Mouse (Mus musculus): ENCODE data around the gene Etnk2.
A peak's percentile ranks its signal among the peaks of the same experiment; 100 is the strongest.

Etnk2 gene

DNA sequence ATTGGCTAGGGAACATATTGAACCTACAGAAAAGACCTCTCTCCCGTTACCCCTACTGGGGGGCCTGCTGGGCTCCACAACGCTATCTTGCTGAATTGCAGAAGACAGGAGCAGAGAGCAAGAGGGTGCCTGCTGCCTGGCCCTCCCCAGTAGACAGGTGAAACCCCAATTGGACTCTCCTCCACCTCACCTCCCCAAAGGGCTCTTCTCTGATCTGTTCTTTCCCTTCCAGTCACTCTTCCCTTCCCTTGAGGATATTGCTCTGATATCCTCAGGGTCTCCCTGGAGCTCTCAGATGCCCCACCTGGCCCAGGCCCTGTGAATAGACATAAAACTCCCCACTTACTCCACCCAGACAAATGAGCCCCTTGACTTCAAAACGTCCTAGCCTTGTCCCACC is 53.7 kb downstream of the Etnk2 start:
- ATAC-seq (ENCODE audit: low TSS enrichment), result no peak

DNA sequence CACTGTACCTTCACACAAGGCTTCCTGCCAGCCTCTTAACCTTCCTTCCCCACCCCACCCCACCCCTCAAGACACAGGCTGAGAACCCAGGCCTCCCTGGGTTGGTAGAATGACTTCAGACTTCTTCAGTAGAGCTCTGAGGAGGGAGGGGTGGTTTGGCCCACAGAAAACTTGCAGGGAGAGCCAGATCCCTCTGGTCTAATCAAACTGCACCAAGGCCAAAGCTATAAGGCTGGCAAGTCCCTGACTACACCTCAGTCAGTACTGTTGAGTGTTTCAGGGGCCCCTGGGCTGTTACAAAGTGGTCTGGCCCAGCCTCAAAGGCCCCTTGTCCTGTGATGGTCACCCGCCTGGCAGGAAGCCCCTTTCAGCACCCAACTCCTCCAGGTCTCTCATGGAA is 54.2 kb downstream of the Etnk2 start:
- ATAC-seq (ENCODE audit: low TSS enrichment), result no peak

DNA sequence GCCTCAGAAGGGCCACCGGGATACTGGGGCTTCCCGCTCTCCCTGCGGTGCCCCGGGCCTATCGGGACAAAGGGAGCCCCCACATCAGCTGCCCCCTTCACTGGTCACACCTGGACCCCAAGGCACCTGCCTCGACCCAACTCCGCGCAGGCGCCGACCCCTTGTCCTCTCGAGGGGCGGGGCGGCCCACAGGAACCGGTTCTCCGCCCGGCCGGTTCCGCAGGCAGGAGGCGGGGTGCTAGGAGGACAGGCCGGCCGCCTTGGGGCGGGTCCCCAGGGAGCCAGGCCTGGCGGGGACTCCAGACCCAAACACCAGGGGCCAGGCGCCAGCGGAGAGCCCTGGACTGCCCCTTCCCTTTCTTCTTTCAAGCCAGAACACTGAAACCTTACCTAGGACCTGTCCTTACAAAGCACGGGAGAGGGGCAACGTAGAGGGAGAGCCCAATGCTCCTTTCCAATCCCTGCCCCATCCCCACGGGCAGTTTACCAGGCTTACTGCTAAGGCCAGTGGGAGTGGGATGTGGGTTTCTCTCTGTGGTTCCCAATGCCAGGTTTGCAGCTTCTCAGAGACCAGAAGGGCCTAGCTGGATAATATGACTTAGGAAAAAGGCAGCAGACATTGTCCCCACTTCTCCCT is 54.9 kb downstream of the Etnk2 start:
- ATAC-seq (ENCODE audit: low TSS enrichment), result no peak

DNA sequence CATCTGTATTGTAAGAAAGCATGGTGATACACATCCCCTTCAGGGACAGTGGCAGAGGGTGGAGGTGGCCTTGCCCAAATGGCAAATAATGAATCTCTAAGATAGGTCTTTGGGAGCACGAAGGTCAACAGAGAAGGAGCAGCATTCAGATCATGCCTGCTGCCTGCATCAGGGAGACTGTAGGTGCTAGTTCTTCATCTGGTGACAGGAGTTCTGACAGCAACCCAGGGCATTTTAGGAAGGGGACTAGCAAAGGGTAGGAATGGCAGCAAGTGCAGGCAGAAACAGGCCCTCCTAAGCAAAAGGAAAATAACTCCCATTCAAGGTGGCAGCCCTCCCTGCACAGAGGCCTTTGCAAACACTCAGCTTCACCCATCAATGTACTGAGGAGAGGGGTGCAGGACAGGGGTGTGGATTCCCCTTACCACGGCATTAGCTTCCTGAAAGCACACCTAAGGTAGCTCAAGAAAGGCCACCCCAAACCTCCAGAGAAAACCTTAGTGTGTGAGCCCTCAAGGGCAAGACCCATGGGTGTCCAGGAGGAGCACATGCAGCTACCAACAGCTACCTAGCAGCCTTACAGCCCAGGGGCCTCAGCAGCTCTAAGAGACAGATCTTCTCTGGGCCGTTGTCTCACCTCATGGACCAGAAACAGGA is 55.9 kb downstream of the Etnk2 start:
- ATAC-seq (ENCODE audit: low TSS enrichment), result no peak

DNA sequence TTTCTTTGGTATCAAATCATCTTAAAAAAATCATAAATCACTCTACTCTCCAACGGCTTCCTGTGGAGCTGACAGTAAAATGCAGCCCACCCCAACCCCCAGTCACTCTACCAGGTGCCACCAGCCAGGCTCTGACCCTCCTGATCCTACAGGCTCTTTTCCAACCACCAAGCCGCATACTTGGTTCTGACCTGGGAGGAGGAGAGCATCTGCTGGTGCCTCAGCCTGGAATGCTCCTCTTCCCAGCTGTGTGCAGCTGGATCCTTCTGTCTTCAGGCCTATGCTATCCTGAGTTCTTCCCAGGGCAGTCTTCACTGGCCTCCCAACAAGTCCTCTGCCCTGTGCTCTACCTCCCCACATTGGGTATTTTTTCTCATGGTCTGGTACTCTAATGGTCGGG is 57.1 kb downstream of the Etnk2 start:
- no peak for ATAC-seq (ENCODE audit: low TSS enrichment)

DNA sequence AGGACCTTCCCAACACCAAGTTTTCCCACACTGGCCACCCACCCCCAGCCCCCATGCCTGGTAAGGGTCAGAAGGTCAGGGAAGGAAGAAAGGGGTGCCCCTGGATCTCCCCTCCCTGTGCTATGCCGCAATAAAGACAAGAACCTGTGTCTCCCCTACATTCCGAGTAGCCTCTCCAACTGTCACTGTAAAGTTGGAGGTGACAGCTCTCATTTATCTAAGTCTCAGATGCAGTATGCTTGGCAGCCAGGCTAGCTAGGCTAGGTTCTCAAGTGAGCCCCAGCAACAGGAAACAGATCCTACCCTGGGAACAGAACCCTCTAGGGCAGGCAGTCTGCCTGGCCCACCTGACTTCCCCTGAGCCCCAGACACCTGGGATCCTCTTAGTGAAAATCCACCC is 57.7 kb downstream of the Etnk2 start:
- no peak for ATAC-seq (ENCODE audit: low TSS enrichment)

DNA sequence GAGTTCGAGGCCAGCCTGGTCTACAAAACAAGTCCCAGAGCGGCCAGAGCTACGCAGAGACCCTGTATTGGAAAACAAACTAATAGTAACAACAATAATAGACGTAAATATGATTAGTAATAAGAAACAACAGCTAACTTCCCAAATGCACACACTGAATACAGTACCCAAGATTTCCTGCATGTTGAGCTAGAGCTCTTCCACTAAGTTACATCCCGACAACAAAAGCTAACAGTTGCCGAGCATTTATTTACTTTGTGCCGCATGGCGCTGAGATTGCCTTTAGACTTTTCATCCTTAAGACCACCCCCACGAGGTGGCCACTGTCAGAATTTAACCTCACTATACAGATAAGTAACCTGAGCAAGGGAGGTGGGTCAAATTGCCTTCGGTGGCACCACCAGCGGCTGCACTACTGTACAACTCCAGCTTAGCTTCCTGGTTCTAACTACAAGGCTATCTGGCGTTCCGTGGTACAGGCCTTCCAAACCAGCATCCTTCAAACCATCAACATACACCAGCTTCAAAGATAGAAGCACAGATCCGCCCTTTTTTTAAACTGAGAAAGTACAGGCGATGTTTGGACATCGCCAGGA is 58.7 kb downstream of the Etnk2 start:
- no peak for ATAC-seq (ENCODE audit: low TSS enrichment)

DNA sequence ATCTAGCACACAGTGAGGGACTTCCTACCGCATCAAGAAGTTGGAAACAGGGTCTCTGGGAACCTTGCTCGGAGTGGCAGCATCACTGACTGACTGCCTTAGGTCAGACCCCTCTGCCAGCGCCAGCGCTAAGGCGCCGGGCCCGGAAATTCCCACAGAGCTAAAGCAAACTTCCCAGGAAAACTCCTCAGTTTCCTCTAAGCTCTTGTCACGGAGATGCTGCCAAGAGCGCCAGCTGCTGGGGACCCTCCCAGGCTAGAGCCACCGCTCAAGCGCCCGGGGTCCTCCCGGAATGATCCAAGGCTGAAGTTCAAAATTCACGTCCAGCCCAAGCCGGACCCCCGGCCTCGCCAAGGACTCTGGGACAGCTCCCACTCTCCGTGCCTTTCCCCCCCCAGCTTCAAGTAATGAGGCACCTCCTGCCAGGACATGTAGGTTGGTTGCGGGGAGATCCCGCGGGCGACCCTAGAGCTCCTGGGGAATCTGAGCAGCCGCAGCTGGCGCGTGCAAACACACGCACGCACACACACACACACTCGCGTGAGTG is 59.3 kb downstream of the Etnk2 start:
- ATAC-seq (ENCODE audit: low TSS enrichment), result no peak

DNA sequence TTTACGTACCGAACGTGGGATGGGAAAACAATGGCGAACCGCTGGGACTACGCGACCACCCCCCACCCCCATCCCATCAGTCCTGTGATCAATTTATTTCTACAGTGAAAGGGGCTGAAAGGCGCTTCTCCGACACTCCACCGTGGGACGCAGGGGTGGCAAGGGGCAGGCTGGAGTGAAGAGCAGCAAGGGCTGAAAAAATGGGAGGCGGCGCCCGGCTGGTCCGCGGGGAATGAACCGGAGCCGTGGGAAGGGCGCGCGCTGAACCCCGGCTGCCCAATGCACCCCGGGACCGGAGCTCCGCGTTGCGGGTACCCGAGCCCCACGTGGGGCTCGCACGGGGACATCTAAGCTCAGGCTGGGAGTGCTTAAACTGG is 59.8 kb downstream of the Etnk2 start:
- ATAC-seq (ENCODE audit: low TSS enrichment), result no peak

DNA sequence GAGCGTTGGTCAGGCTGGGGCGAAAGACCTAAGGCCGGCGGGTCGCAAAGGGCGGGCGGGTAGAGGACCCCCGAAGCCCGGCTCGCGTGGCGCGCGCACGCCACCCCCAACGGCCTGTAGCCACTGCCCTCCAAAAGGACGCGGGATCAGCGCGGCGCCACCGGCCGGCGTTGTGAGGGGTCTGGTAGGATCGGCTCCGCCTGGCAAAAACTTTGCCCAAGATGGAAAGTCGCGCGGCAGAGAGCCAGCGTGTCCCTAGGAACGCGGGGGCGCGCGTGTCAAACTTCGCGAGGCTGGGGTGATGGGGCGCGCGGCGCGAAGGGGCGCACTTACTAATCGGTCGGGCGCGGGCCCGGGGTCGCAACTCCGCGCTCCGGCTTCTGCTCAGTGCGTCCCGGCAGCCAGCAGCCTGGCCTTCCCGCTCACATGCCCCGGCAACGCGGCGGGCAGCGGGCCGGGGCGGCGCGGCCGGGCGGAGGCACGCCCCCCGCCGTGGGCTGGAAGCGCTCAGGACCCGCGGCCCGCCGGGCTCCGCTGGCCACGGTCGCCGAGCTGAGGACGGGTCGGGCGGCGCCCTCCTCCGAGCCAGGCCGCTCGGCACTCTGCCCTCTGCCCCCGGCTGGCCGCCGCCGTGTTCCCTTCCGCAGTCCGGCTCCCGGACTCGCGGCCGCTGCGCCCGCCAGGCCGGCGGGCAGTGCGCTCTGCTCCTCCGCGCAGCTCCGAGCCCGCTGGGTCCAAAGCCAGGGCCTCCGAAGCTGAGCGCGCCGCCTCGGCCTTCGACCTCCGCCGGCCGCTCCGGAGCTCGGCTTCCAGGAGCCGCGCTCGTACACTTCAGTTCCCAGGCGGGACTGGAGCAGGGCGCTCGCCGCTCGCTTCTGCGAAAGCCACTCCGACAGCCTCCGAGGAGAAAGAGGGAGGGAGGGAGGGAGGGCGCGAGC is 60.4 kb downstream of the Etnk2 start, which contains the start of gene Sox13:
Gene Sox13 (minus strand): TSS at position 835 of the 938 bp plus-strand sequence.
- ATAC-seq (ENCODE audit: low TSS enrichment), result peak; percentile 89

DNA sequence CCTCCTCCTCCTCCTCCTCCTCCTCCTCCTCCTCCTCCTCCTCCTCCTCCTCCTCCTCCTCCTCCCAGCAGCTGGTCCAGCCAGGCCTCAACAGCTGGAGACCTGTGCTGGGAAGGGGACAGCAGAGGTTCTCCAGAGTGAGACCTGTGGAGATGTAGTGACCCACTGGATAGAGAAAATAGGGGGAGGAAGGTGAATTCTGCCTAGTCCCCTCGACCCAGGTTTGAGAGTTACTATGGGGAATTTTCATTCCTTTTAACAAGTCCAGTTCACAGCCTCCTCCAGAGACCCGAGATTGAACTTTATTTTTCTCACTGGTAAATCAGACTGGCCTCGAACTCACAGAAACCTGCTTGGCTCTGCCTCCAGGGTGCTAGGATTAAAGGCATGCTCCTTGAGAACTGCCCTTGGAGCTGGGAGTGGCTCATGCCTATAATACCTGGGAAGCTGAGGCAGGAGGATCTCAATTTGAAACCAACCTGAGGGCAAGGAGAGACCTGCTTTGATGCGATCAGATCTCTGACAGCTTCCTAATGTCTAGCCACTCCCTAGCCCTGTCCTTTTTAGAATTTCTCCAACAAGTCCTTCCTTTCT is 61.3 kb downstream of the Etnk2 start:
- no peak for ATAC-seq (ENCODE audit: low TSS enrichment)

Measured in frontal cortex, adult (tissue).